Mouse (Mus musculus): ENCODE data around the gene Hmx1. TPM values are rescaled to one million over a fixed set of nuclear protein-coding genes. Genes with fewer than 3 reads are reported as not detected.

Hmx1 gene
- total and polyA plus RNA-seq, 3 experiments: not detected

GRCm38 (mm10) chr5:35396976-35397641 is 8.2 kb downstream of the Hmx1 start:
- Histone ChIP-seq H3K27ac (ENCODE audit: control insufficient read depth, low read depth, low read length) (no peak overlapping the region), H3K79me2 (ENCODE audit: control insufficient read depth, insufficient read depth, low read length, poor library complexity) (no peaks in the 10 kb centered on the region), H3K36me3 (ENCODE audit: control insufficient read depth in 1 of 2, insufficient read depth in 2 of 2, low read length in 2 of 2) (no peaks in the 10 kb centered on the region), H3K9me3 (replicated peaks; ENCODE audit: insufficient read depth, low read length) (no peaks in the 10 kb centered on the region), H3K9ac (ENCODE audit: control insufficient read depth, low read depth, low read length, poor library complexity, severe bottlenecking) (no peak overlapping the region), H3K4me3 (ENCODE audit: control insufficient read depth in 1 of 2, insufficient read depth in 1 of 2, low read depth in 2 of 2, low read length in 2 of 2) (no peak overlapping the region), H3K27me3 (ENCODE audit: control insufficient read depth in 1 of 2, insufficient read depth in 2 of 2, low read length in 2 of 2) (no peaks in the 10 kb centered on the region), H3K4me1 (ENCODE audit: control insufficient read depth in 1 of 2, insufficient read depth in 2 of 2, low read length in 2 of 2) (no peaks in the 10 kb centered on the region)
- TF ChIP-seq POLR2AphosphoS2 (IDR thresholded peaks at IDR 0.05; ENCODE audit: low read length) (no peak), ZKSCAN1 (IDR thresholded peaks at IDR 0.05; ENCODE audit: low read depth, low read length) (no peak), USF1 (IDR thresholded peaks at IDR 0.05; ENCODE audit: low read depth, low read length) (no peak), TAL1 (IDR thresholded peaks at IDR 0.05; ENCODE audit: low read length) (no peak), HCFC1 (IDR thresholded peaks at IDR 0.05; ENCODE audit: low read depth, low read length) (no peak), CHD1 (IDR thresholded peaks at IDR 0.05; ENCODE audit: low read depth, low read length) (no peak), MAFK (IDR thresholded peaks at IDR 0.05; ENCODE audit: borderline replicate concordance, low read depth, low read length) (no peak), POLR2A (IDR thresholded peaks at IDR 0.05; ENCODE audit: control insufficient read depth in 1 of 2, insufficient read depth in 1 of 2, low read depth in 1 of 2, low read length in 2 of 2, poor library complexity in 1 of 2) (no peak), JUND (IDR thresholded peaks at IDR 0.05; ENCODE audit: low read depth, low read length) (no peak), TCF12 (IDR thresholded peaks at IDR 0.05; ENCODE audit: low read depth, low read length) (no peak), ZC3H11A (IDR thresholded peaks at IDR 0.05; ENCODE audit: low read depth, low read length) (no peak), USF2 (IDR thresholded peaks at IDR 0.05; ENCODE audit: borderline replicate concordance in 1 of 2, insufficient read depth in 1 of 2, low read depth in 1 of 2, low read length in 2 of 2) (no peak), ELF1 (IDR thresholded peaks at IDR 0.05; ENCODE audit: low read depth, low read length) (no peak), CTCF (IDR thresholded peaks at IDR 0.05 in 2 of 3, conservative IDR thresholded peaks at IDR 0.05 in 1 of 3; ENCODE audit: control insufficient read depth in 1 of 3, insufficient read depth in 1 of 3, low read depth in 2 of 3, low read length in 3 of 3, poor library complexity in 1 of 3, severe bottlenecking in 1 of 3) (no peak), MXI1 (IDR thresholded peaks at IDR 0.05; ENCODE audit: low read depth, low read length) (no peak), RAD21 (IDR thresholded peaks at IDR 0.05; ENCODE audit: low read depth, low read length) (no peak)
- no peak for DNase-seq (ENCODE audit: low read depth, low spot score)

DNA sequence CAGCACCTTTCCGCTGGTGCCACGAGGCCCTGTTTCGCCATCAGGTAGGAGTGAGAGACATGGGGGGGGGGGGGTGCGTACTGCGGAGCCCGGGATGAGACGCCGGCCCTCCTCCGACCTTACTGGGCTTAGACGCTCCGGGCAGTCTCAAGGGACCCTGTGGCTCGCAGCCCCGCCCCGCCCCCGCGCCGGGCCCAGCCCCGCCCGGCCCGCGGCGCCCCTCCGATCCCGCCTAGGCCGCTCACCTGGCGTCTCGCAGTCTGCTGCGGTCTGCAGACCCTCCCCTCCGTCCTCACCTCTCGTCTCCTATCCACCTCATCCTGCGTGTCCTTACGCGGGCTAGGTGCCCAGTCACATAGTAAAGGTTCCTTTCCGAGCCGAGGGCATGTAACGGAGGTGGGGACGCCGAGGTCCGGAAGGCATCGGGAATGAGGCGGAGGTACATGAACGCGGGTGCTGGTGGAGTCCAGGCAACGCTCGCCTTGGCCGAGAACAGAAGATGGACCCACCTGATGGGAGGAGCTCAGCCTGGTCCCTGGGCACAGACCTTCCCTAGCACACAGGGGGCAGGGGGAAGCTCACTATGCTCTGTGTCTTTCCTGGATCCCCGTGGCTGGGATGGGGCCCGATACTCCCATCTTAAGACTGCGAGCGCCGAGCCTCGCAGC is 8.9 kb downstream of the Hmx1 start:
- H3K27me3 ChIP-seq (ENCODE audit: control insufficient read depth in 1 of 2, insufficient read depth in 2 of 2, low read length in 2 of 2): no peaks in the 10 kb centered on the region
- H3K79me2 ChIP-seq (ENCODE audit: control insufficient read depth, insufficient read depth, low read length, poor library complexity): no peaks in the 10 kb centered on the region

More for the DNA sequence above, 8.9 kb downstream of the Hmx1 start:
- Histone ChIP-seq H3K4me3 (ENCODE audit: control insufficient read depth in 1 of 2, insufficient read depth in 1 of 2, low read depth in 2 of 2, low read length in 2 of 2) (no peak overlapping the region), H3K9me3 (replicated peaks; ENCODE audit: insufficient read depth, low read length) (no peaks in the 10 kb centered on the region), H3K27ac (ENCODE audit: control insufficient read depth, low read depth, low read length) (no peak overlapping the region), H3K4me1 (ENCODE audit: control insufficient read depth in 1 of 2, insufficient read depth in 2 of 2, low read length in 2 of 2) (no peaks in the 10 kb centered on the region), H3K9ac (ENCODE audit: control insufficient read depth, low read depth, low read length, poor library complexity, severe bottlenecking) (no peak overlapping the region), H3K36me3 (ENCODE audit: control insufficient read depth in 1 of 2, insufficient read depth in 2 of 2, low read length in 2 of 2) (no peaks in the 10 kb centered on the region)
- TF ChIP-seq ETS1 (IDR thresholded peaks at IDR 0.05; ENCODE audit: low read depth, low read length) (no peak), SMC3 (IDR thresholded peaks at IDR 0.05; ENCODE audit: low read depth, low read length) (no peak), MYC (IDR thresholded peaks at IDR 0.05; ENCODE audit: low read depth, low read length) (no peak), RAD21 (IDR thresholded peaks at IDR 0.05; ENCODE audit: low read depth, low read length) (no peak), CHD1 (IDR thresholded peaks at IDR 0.05; ENCODE audit: low read depth, low read length) (no peak), USF2 (IDR thresholded peaks at IDR 0.05; ENCODE audit: borderline replicate concordance in 1 of 2, insufficient read depth in 1 of 2, low read depth in 1 of 2, low read length in 2 of 2) (no peak), TBP (IDR thresholded peaks at IDR 0.05; ENCODE audit: low read depth, low read length) (no peak), GATA1 (IDR thresholded peaks at IDR 0.05; ENCODE audit: low read depth, low read length) (no peak), ZNF384 (IDR thresholded peaks at IDR 0.05; ENCODE audit: low read depth, low read length) (no peak), MXI1 (IDR thresholded peaks at IDR 0.05; ENCODE audit: low read depth, low read length) (no peak)
- DNase-seq (ENCODE audit: low read depth, low spot score): no peak

Data from MEL (cell line).